Mouse (Mus musculus) cortical plate, adult 2 months (tissue): ENCODE results near the gene Dnajc6.

Experiments used
- CTCF ChIP-seq: fragments of 200-500 bp; IDR thresholded peaks from 2 replicates; pipeline ENCODE4 v1.5.1; 2011; ENCODE audit warnings: mild to moderate bottlenecking, control low read depth, low read length; ENCODE audit not compliant: insufficient read depth; ENCODE audit errors: extremely low read depth
- POLR2A ChIP-seq: fragments of 200-500 bp; IDR thresholded peaks from 2 replicates; pipeline ENCODE4 v1.6.1; 2011; ENCODE audit warnings: mild to moderate bottlenecking, low read length, control low read depth; ENCODE audit not compliant: insufficient read depth; ENCODE audit errors: extremely low read depth

- TF ChIP-seq CTCF (no peak), POLR2A (no peak)
These were observed 120.1 kb downstream of the Dnajc6 start for GRCm38 (mm10) chr4:101616520-101616919.
